Mouse (Mus musculus): ENCODE data around the gene Hspbap1.
A peak's percentile ranks its signal among the peaks of the same experiment; 100 is the strongest.

DNA sequence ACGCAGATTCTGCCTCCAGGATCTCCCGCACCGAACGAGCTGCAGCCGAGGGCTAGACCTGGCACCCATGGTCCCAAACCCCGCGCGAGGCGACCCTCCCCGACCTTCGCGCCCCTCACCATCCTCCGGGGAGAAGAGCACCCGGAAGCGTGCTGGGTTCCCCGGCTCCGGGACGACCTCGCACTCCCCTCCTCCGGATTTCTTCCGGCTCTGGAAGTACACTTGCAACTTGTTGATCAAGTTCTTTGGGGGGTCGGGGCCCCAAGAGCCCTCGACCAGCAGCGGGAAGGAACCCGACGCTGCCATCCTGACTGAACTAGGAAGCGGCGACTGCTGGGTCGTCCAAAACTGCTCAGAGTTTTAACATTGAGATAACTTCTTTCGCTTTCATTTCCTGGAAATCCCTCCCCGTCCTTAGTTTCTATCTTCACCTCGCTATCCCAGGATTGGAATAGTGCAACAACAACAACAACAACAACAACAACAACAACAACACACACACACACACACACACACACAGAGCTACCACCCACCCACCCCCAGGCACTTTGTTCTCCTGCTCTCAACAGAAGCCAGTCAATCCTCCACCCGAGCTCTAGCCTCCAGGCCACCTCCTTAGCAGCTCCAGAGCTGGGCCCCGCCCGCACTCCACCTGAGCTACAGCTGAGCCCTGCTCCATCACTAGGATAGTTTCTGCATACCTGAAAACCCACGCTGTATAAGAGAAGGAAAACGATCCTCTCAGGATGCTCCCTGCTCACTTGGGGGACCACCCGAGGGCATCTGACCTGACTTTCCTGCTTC, 101.1 kb downstream of the Hspbap1 start, which contains the start of gene Parp14:
- TF ChIP-seq TCF12 (IDR thresholded peaks at IDR 0.05; ENCODE audit: low read depth, low read length), result no peak
- peak; percentile 62 for TF ChIP-seq POLR2A (IDR thresholded peaks at IDR 0.05; ENCODE audit: low read depth, low read length)
- no peak for TF ChIP-seq CHD1 (IDR thresholded peaks at IDR 0.05; ENCODE audit: low read depth, low read length)
- TF ChIP-seq SIN3A (IDR thresholded peaks at IDR 0.05; ENCODE audit: low read length), result peak; percentile 68; the same call in 1 of the 2 replicates
- TF ChIP-seq CTCF (conservative IDR thresholded peaks at IDR 0.05 in 1 of 2, IDR thresholded peaks at IDR 0.05 in 1 of 2; ENCODE audit: low read depth in 2 of 2, low read length in 2 of 2), result no peak
- no peak for TF ChIP-seq ZMIZ1 (IDR thresholded peaks at IDR 0.05; ENCODE audit: low read depth, low read length)
- no peak for TF ChIP-seq ZKSCAN1 (IDR thresholded peaks at IDR 0.05; ENCODE audit: borderline replicate concordance, low read depth, low read length)
- peak; percentile 80 for TF ChIP-seq ELF1 (IDR thresholded peaks at IDR 0.05; ENCODE audit: low read depth, low read length)
- no peak for TF ChIP-seq ZNF384 (IDR thresholded peaks at IDR 0.05; ENCODE audit: low read depth, low read length)
- TF ChIP-seq POLR2AphosphoS2 (IDR thresholded peaks at IDR 0.05; ENCODE audit: low read depth, low read length), result no peak
- TF ChIP-seq BHLHE40 (IDR thresholded peaks at IDR 0.05; ENCODE audit: low read depth, low read length), result no peak
- no peak for TF ChIP-seq MAFK (IDR thresholded peaks at IDR 0.05; ENCODE audit: insufficient replicate concordance, low read length)

All from CH12.LX (cell line).